Mouse (Mus musculus): ENCODE data around the gene Tmem176b.
A peak's percentile ranks its signal among the peaks of the same experiment; 100 is the strongest.

The Tmem176b gene

GRCm38 (mm10) chr6:48801897-48802296 lies 39.4 kb downstream of the Tmem176b start:
- DNase-seq (ENCODE audit: low spot score in 2 of 2) = no peak

GRCm38 (mm10) chr6:48787867-48788266 lies 53.4 kb downstream of the Tmem176b start:
- DNase-seq (ENCODE audit: low spot score in 2 of 2) = no peak

GRCm38 (mm10) chr6:48785601-48786000 lies 55.7 kb downstream of the Tmem176b start:
- DNase-seq (ENCODE audit: low spot score in 2 of 2) = no peak

- peak; percentile 55 to 73 for DNase-seq (ENCODE audit: low spot score in 2 of 2)
These were observed 56.1 kb downstream of the Tmem176b start for GRCm38 (mm10) chr6:48785189-48785588.

- no peak for DNase-seq (ENCODE audit: low spot score in 2 of 2)
These were observed 56.9 kb downstream of the Tmem176b start for GRCm38 (mm10) chr6:48784406-48784805.

Measured in heart, adult 9 months (tissue).